Mouse (Mus musculus) kidney, adult 2 months (tissue): ENCODE data around the gene Agmo.

Experiments used
- CTCF ChIP-seq: fragments of 200-500 bp; conservative IDR thresholded peaks from 2 replicates; pipeline ENCODE4 v1.5.1; 2011; ENCODE audit warnings: low read depth, mild to moderate bottlenecking, control low read depth, low read length, moderate library complexity, mixed read lengths; ENCODE audit not compliant: insufficient read depth, insufficient read length
- POLR2A ChIP-seq: fragments of 200-500 bp; IDR thresholded peaks from one replicate; pipeline ENCODE4 v1.6.1; 2011; ENCODE audit warnings: low read depth, low read length, control low read depth

GRCm38 (mm10) chr12:37565882-37566596 lies 324.6 kb downstream of the Agmo start:
- TF ChIP-seq POLR2A = no peak
- no peak for TF ChIP-seq CTCF
